26 mouse cellular contexts compared by ENCODE assay signal in genomic region chr13:45934841-45935240, GRCm38 (mm10). TPM values are rescaled to one million over a fixed set of nuclear protein-coding genes. Genes with fewer than 3 reads are reported as not detected.
DNase-seq lines count a peak whose midpoint lies in the region; ATAC-seq lines count a peak whose summit lies in the region.
"Had no signal": no experiment of that assay in that cellular context is flagged by ENCODE, and none has a peak within 500 bp of the region (broad histone marks: within the 10 kb centered on the region; RNA-seq: fewer than 3 reads in every experiment).

No protein-coding gene starts in this region.

- H3K27ac ChIP-seq in heart, embryonic 11.5 days (ENCODE audit: low read depth, low read length): peak overlapping the region; percentile 31
- peak overlapping the region in 1 of 2 experiments; percentile 61; a peak in 2 of 4 replicates for H3K27ac ChIP-seq in heart, embryonic 14.5 days (replicated peaks in 1 of 2; ENCODE audit: control insufficient read depth in 1 of 2, insufficient read depth in 1 of 2, low read depth in 2 of 2, low read length in 2 of 2)
- H3K27ac ChIP-seq: embryonic facial prominence, embryonic 12.5 days; embryonic facial prominence, embryonic 15.5 days; gastrocnemius, adult 2 months; heart, adult 2 months; hindbrain, embryonic 14.5 days; hindbrain, postnatal 0 days had no signal

- 45% methylated on average over 6 of the region's 6 CpGs for WGBS in heart, embryonic 11.5 days (ENCODE audit: insufficient replicate concordance)
- WGBS in heart, embryonic 14.5 days: 37% methylated on average over 6 of the region's 6 CpGs

- H3K36me3 ChIP-seq in heart, embryonic 11.5 days (ENCODE audit: control insufficient read depth, insufficient read depth, low read length): no peaks in the 10 kb centered on the region
- H3K36me3 ChIP-seq in heart, embryonic 14.5 days (ENCODE audit: control insufficient read depth, insufficient read depth, low read length): peaks cover 6% of the 10 kb centered on the region
- H3K36me3 ChIP-seq: embryonic facial prominence, embryonic 12.5 days; embryonic facial prominence, embryonic 15.5 days had no signal

- H3K9me3 ChIP-seq in heart, embryonic 11.5 days (replicated peaks; ENCODE audit: control insufficient read depth, low read length): no peaks in the 10 kb centered on the region
- H3K9me3 ChIP-seq in heart, embryonic 14.5 days (ENCODE audit: control insufficient read depth, low read length): peaks cover 4% of the 10 kb centered on the region; the same call in 1 of the 2 replicates
- H3K9me3 ChIP-seq: embryonic facial prominence, embryonic 15.5 days had no signal

- DNase-seq in heart, postnatal 14 days: no peak
- DNase-seq in heart, postnatal 36 days: no peak
- DNase-seq in retina, adult 2 months (ENCODE audit: low read depth, low spot score): peak; percentile 60
- DNase-seq in retina, embryonic 14.5 days (ENCODE audit: low spot score): no peak
- no peak for DNase-seq in kidney, adult 18-20 months
- DNase-seq: adrenal gland, adult 2 months; adrenal gland, postnatal 14 days; cerebellum, adult 11 months; cerebellum, adult 2 months; cerebellum, adult 9-11 months; cerebellum, postnatal 25 days; forebrain, postnatal 0 days; gastrocnemius, adult 2 months; gastrocnemius, postnatal 14 days; heart, adult 2 months; heart, postnatal 4 days; kidney, adult 8-10 months had no signal

- H3K4me1 ChIP-seq in heart, embryonic 11.5 days (ENCODE audit: control insufficient read depth, insufficient read depth, low read length): peaks cover 16% of the 10 kb centered on the region
- H3K4me1 ChIP-seq in heart, embryonic 14.5 days (ENCODE audit: control insufficient read depth in 2 of 2, insufficient read depth in 2 of 2, low read length in 2 of 2): peaks cover 0 to 24% of the 10 kb centered on the region in 2 experiments; a peak in 2 of 4 replicates
- H3K4me1 ChIP-seq: embryonic facial prominence, embryonic 12.5 days had no signal

- no peak overlapping the region for H3K4me2 ChIP-seq in heart, embryonic 11.5 days
- H3K4me2 ChIP-seq in heart, embryonic 14.5 days (ENCODE audit: low read length): 0 out of 2 replicates have a peak overlapping the region, but pooled peaks have one; percentile 1
- H3K4me2 ChIP-seq: embryonic facial prominence, embryonic 12.5 days; embryonic facial prominence, embryonic 15.5 days; hindbrain, embryonic 14.5 days had no signal

- ATAC-seq in heart, embryonic 11.5 days (replicated peaks; ENCODE audit: insufficient number of reproducible peaks, low FRiP score, low TSS enrichment): no peak
- ATAC-seq in heart, embryonic 14.5 days (ENCODE audit: insufficient number of reproducible peaks, insufficient read depth, low FRiP score, low read depth): no peak
- ATAC-seq: CD4-positive, CD25-positive, alpha-beta regulatory T cell, adult 4 months; forebrain, embryonic 14.5 days; hindbrain, postnatal 0 days; intestine, postnatal 0 days had no signal

- H3K9ac ChIP-seq in heart, embryonic 11.5 days (ENCODE audit: low read depth, low read length): no peak overlapping the region
- H3K9ac ChIP-seq in heart, embryonic 14.5 days (ENCODE audit: low read length): no peak overlapping the region
- H3K9ac ChIP-seq: embryonic facial prominence, embryonic 12.5 days; embryonic facial prominence, embryonic 15.5 days; hindbrain, embryonic 14.5 days had no signal

- intact Hi-C loops in heart, postnatal 14 days (cut with DNase I): no loop called here
- intact Hi-C loops in heart, postnatal 36 days (cut with DNase I): no loop called here

- H3K4me3 ChIP-seq in heart, embryonic 11.5 days (ENCODE audit: low read depth, low read length): no peak overlapping the region
- no peak overlapping the region for H3K4me3 ChIP-seq in heart, embryonic 14.5 days (ENCODE audit: control insufficient read depth in 1 of 2, insufficient read depth in 1 of 2, low read depth in 1 of 2, low read length in 2 of 2)
- H3K4me3 ChIP-seq: embryonic facial prominence, embryonic 12.5 days; embryonic facial prominence, embryonic 15.5 days; gastrocnemius, adult 2 months; heart, adult 2 months had no signal

- H3K27me3 ChIP-seq in heart, embryonic 11.5 days (ENCODE audit: control insufficient read depth, insufficient read depth, low read length): no peaks in the 10 kb centered on the region
- H3K27me3 ChIP-seq in heart, embryonic 14.5 days (ENCODE audit: control insufficient read depth, insufficient read depth, low read length): no peaks in the 10 kb centered on the region
- H3K27me3 ChIP-seq: embryonic facial prominence, embryonic 12.5 days; embryonic facial prominence, embryonic 15.5 days had no signal

RNA-seq across cellular contexts. Expression of gene Atxn1, which starts 30.0 kb away (rescaled TPM):
- 3.4 and 6.4 TPM in 2 replicates for polyA plus RNA-seq in heart, embryonic 11.5 days (2014; fragmentation: Nextera tagmentation; extraction: Ambion mirVana)
- 10 to 100 TPM; 43.3 to 46.1 TPM for total RNA-seq in heart, postnatal 14 days (2021)
- polyA plus RNA-seq in heart, embryonic 14.5 days (2014; fragmentation: Nextera tagmentation; extraction: Ambion mirVana): 6.8 and 7.4 TPM in 2 replicates
- total RNA-seq in heart, postnatal 36 days (2021): 10 to 100 TPM; 33.0 to 35.0 TPM
